Mouse (Mus musculus) midbrain, postnatal 0 days (tissue): ENCODE measurements around the gene Nfia. TPM values are rescaled to one million over a fixed set of nuclear protein-coding genes. Genes with fewer than 3 reads are reported as not detected.

Source experiments
- ATAC-seq: fragments of 200-750 bp; cut with Nextera tagmentation; 2 replicates; pipeline ENCODE4 v1.8.0; 2017; ENCODE audit warnings: moderate number of reproducible peaks, mild to moderate bottlenecking, moderate TSS enrichment, moderate library complexity; ENCODE audit not compliant: low FRiP score
- DNase-seq: peaks from one replicate; pipeline ENCODE4 v3.0.0-alpha.2; 2015; ENCODE audit warnings: low spot score
- H3K27ac ChIP-seq: fragments of 300-500 bp; sonication (generic); 2 replicates; pipeline ENCODE4 v1.5.1; 2014; ENCODE audit warnings: low read depth, mild to moderate bottlenecking, low read length, mixed read lengths
- H3K27me3 ChIP-seq: fragments of 300-500 bp; sonication (generic); 2 replicates; pipeline ENCODE4 v1.6.1; 2014; ENCODE audit warnings: low read length, control low read depth, mixed read lengths; ENCODE audit not compliant: insufficient read depth
- H3K36me3 ChIP-seq: fragments of 300-500 bp; sonication (generic); 2 replicates; pipeline ENCODE4 v1.6.1; 2014; ENCODE audit warnings: low read length, control low read depth, mixed read lengths; ENCODE audit not compliant: insufficient read depth
- H3K4me1 ChIP-seq: fragments of 300-500 bp; sonication (generic); 2 replicates; pipeline ENCODE4 v1.6.1; 2014; ENCODE audit warnings: mild to moderate bottlenecking, control low read depth, antibody characterized with exemption, low read length, mixed read lengths; ENCODE audit not compliant: insufficient read depth
- H3K4me2 ChIP-seq: fragments of 300-500 bp; sonication (generic); 2 replicates; pipeline ENCODE4 v1.6.1; 2014; ENCODE audit warnings: low read depth, mild to moderate bottlenecking, low read length, mixed read lengths; ENCODE audit not compliant: poor library complexity, severe bottlenecking
- H3K4me3 ChIP-seq: fragments of 300-500 bp; sonication (generic); 2 replicates; pipeline ENCODE4 v1.5.1; 2014; ENCODE audit warnings: low read depth, mild to moderate bottlenecking, low read length, moderate library complexity
- H3K9ac ChIP-seq: fragments of 300-500 bp; sonication (generic); replicated peaks from 2 replicates; pipeline ENCODE4 v1.6.1; 2014; ENCODE audit warnings: mild to moderate bottlenecking, low read length, moderate library complexity, mixed read lengths; ENCODE audit not compliant: poor library complexity, severe bottlenecking
- H3K9me3 ChIP-seq: fragments of 300-500 bp; sonication (generic); 2 replicates; pipeline ENCODE4 v1.6.1; 2016; ENCODE audit warnings: low read length, control low read depth
- CTCF ChIP-seq: IDR thresholded peaks from 2 replicates; pipeline ENCODE4 v1.5.1; 2016; ENCODE audit warnings: antibody characterized with exemption, mild to moderate bottlenecking
- WGBS: fragments of 180-500 bp; shearing (Covaris S2); extraction: QIAGEN DNeasy Blood & Tissue Kit; methylation state at CpG from one replicate; pipeline ENCODE4 v1.1.7; 2014; 5-methylcytosine and 5-hydroxymethylcytosine counted together
- polyA plus RNA-seq: library from polyadenylated mRNA; unstranded; fragments of >200 nt; fragmentation: Nextera tagmentation; extraction: Ambion mirVana; gene quantifications from 2 replicates; pipeline ENCODE4 v1.2.1, GENCODE M21; 2015
- total RNA-seq: library from RNA; depleted of rRNA; stranded (reverse); fragments of >200 nt; gene quantifications from 2 replicates; pipeline ENCODE4 v1.2.3, GENCODE M21; 2014

Gene Nfia
- total and polyA plus RNA-seq, 2 experiments from 2014 or later: 35.7 to 51.7 TPM

GRCm38 (mm10) chr4:97927309-97927656 is 154.7 kb downstream of the Nfia start:
- TF ChIP-seq CTCF: no peak
- H3K27ac ChIP-seq: no peak overlapping the region
- no peak overlapping the region for H3K4me2 ChIP-seq
- no peak overlapping the region for H3K9ac ChIP-seq
- H3K4me3 ChIP-seq: no peak overlapping the region
- peaks cover 7% of the 10 kb centered on the region; the same call in 1 of the 2 replicates for H3K4me1 ChIP-seq
- no peaks in the 10 kb centered on the region for H3K27me3 ChIP-seq
- DNase-seq (peak; percentile 57), ATAC-seq (no peak)
- no peaks in the 10 kb centered on the region for H3K36me3 ChIP-seq
- WGBS: 56% methylated on average over 3 of the region's 3 CpGs
- H3K9me3 ChIP-seq: no peaks in the 10 kb centered on the region

GRCm38 (mm10) chr4:97936371-97936770 is 163.8 kb downstream of the Nfia start:
- Histone ChIP-seq H3K27me3 (no peaks in the 10 kb centered on the region), H3K9ac (no peak overlapping the region), H3K4me2 (no peak overlapping the region), H3K4me3 (no peak overlapping the region), H3K9me3 (no peaks in the 10 kb centered on the region), H3K4me1 (no peaks in the 10 kb centered on the region), H3K27ac (no peak overlapping the region; the same call in 1 of the 2 replicates), H3K36me3 (no peaks in the 10 kb centered on the region)
- DNase-seq (no peak), ATAC-seq (no peak)
- WGBS: 87% methylated on average over 2 of the region's 2 CpGs
- TF ChIP-seq CTCF: no peak

- no peak for ATAC-seq
- H3K9me3 ChIP-seq: no peaks in the 10 kb centered on the region
- H3K4me3 ChIP-seq: no peak overlapping the region
- no peak overlapping the region; the same call in 1 of the 2 replicates for H3K27ac ChIP-seq
- H3K9ac ChIP-seq: no peak overlapping the region
- peak; percentile 69 for DNase-seq
- no peaks in the 10 kb centered on the region for H3K27me3 ChIP-seq
- no peaks in the 10 kb centered on the region for H3K36me3 ChIP-seq
- 44% methylated on average over 3 of the region's 3 CpGs for WGBS
- no peaks in the 10 kb centered on the region for H3K4me1 ChIP-seq
- no peak for TF ChIP-seq CTCF
- H3K4me2 ChIP-seq: no peak overlapping the region
Measured at GRCm38 (mm10) chr4:97936912-97937311, 164.4 kb downstream of the Nfia start.

GRCm38 (mm10) chr4:97939492-97939891 is 167.0 kb downstream of the Nfia start:
- Histone ChIP-seq H3K27me3 (no peaks in the 10 kb centered on the region), H3K4me3 (no peak overlapping the region), H3K27ac (no peak overlapping the region), H3K36me3 (no peaks in the 10 kb centered on the region), H3K4me2 (no peak overlapping the region), H3K4me1 (no peaks in the 10 kb centered on the region), H3K9me3 (no peaks in the 10 kb centered on the region), H3K9ac (no peak overlapping the region)
- ATAC-seq (no peak), DNase-seq (no peak)
- no peak for TF ChIP-seq CTCF
- 64% methylated on average over 4 of the region's 4 CpGs for WGBS

GRCm38 (mm10) chr4:97939920-97940520 is 167.5 kb downstream of the Nfia start:
- Histone ChIP-seq H3K9ac (no peak overlapping the region), H3K4me1 (no peaks in the 10 kb centered on the region), H3K27me3 (no peaks in the 10 kb centered on the region), H3K4me3 (no peak overlapping the region), H3K4me2 (no peak overlapping the region), H3K9me3 (no peaks in the 10 kb centered on the region), H3K36me3 (no peaks in the 10 kb centered on the region), H3K27ac (no peak overlapping the region)
- no peak for ATAC-seq
- no peak for DNase-seq
- no peak for TF ChIP-seq CTCF
- WGBS: 77% methylated on average over 4 of the region's 4 CpGs

- no peak for TF ChIP-seq CTCF
- WGBS: 90% methylated on average over 8 of the region's 8 CpGs
- no peak overlapping the region for H3K27ac ChIP-seq
- H3K9ac ChIP-seq: no peak overlapping the region
- no peaks in the 10 kb centered on the region for H3K9me3 ChIP-seq
- H3K4me3 ChIP-seq: no peak overlapping the region
- no peaks in the 10 kb centered on the region for H3K27me3 ChIP-seq
- no peaks in the 10 kb centered on the region for H3K36me3 ChIP-seq
- H3K4me2 ChIP-seq: no peak overlapping the region
- no peaks in the 10 kb centered on the region for H3K4me1 ChIP-seq
- DNase-seq (no peak), ATAC-seq (no peak)
Measured at GRCm38 (mm10) chr4:97941616-97942015, 169.1 kb downstream of the Nfia start.
